In genomic region chr7:79391883-79392649, GRCm38 (mm10) we compare ENCODE assay signal across 7 mouse cellular contexts. TPM values are rescaled to one million over a fixed set of nuclear protein-coding genes. Genes with fewer than 3 reads are reported as not detected.
A peak's percentile ranks its signal among the peaks of the same experiment; 100 is the strongest.
DNase-seq lines count a peak whose midpoint lies in the region; ATAC-seq lines count a peak whose summit lies in the region.

Gene Fanci (plus strand): TSS chr7:79391929.

- H3K4me1 ChIP-seq in embryonic facial prominence, embryonic 12.5 days = peaks cover 15% of the 10 kb centered on the region
- H3K4me1 ChIP-seq in limb, embryonic 11.5 days (ENCODE audit: control insufficient read depth, insufficient read depth, low read length) = no peaks in the 10 kb centered on the region; the same call in 1 of the 2 replicates
- H3K4me1 ChIP-seq in midbrain, embryonic 14.5 days (ENCODE audit: control insufficient read depth, insufficient read depth, low read length) = peaks cover 4% of the 10 kb centered on the region; the same call in 1 of the 2 replicates

- H3K9me3 ChIP-seq in embryonic facial prominence, embryonic 12.5 days = no peaks in the 10 kb centered on the region
- H3K9me3 ChIP-seq in limb, embryonic 11.5 days (ENCODE audit: control insufficient read depth, low read length) = no peaks in the 10 kb centered on the region
- H3K9me3 ChIP-seq in midbrain, embryonic 14.5 days (ENCODE audit: control insufficient read depth, low read length) = no peaks in the 10 kb centered on the region

- no peaks in the 10 kb centered on the region for H3K36me3 ChIP-seq in embryonic facial prominence, embryonic 12.5 days
- H3K36me3 ChIP-seq in limb, embryonic 11.5 days (ENCODE audit: control insufficient read depth, insufficient read depth, low read length) = no peaks in the 10 kb centered on the region
- no peaks in the 10 kb centered on the region for H3K36me3 ChIP-seq in midbrain, embryonic 14.5 days (ENCODE audit: control insufficient read depth, insufficient read depth, low read length)

- WGBS in embryonic facial prominence, embryonic 12.5 days = under 1% methylated on average over 44 of the region's 44 CpGs
- under 1% methylated on average over 44 of the region's 44 CpGs for WGBS in limb, embryonic 11.5 days
- under 1% methylated on average over 44 of the region's 44 CpGs for WGBS in midbrain, embryonic 14.5 days

- peak; percentile 92 for ATAC-seq in embryonic facial prominence, embryonic 12.5 days (ENCODE audit: insufficient number of reproducible peaks, insufficient read depth, low FRiP score, low TSS enrichment)
- peak; percentile 89 for ATAC-seq in limb, embryonic 11.5 days (ENCODE audit: insufficient number of reproducible peaks, low FRiP score, low TSS enrichment, low read depth)
- peak; percentile 90 for ATAC-seq in midbrain, embryonic 14.5 days (ENCODE audit: low FRiP score, low TSS enrichment)

- peak within 1 kb of the TSS; percentile 92 for H3K27ac ChIP-seq in embryonic facial prominence, embryonic 12.5 days
- H3K27ac ChIP-seq in limb, embryonic 11.5 days (replicated peaks; ENCODE audit: low read depth, low read length) = peak within 1 kb of the TSS; percentile 60
- peak within 1 kb of the TSS; percentile 82 for H3K27ac ChIP-seq in midbrain, embryonic 14.5 days (replicated peaks; ENCODE audit: low read depth, low read length)

- peak within 1 kb of the TSS; percentile 71 for H3K9ac ChIP-seq in embryonic facial prominence, embryonic 12.5 days
- H3K9ac ChIP-seq in limb, embryonic 11.5 days (ENCODE audit: low read length) = peak within 1 kb of the TSS; percentile 77
- peak within 1 kb of the TSS; percentile 59 for H3K9ac ChIP-seq in midbrain, embryonic 14.5 days (replicated peaks; ENCODE audit: low read length)

- peak within 1 kb of the TSS; percentile 94 for H3K4me2 ChIP-seq in embryonic facial prominence, embryonic 12.5 days (replicated peaks)
- H3K4me2 ChIP-seq in limb, embryonic 11.5 days (ENCODE audit: low read depth, severe bottlenecking) = peak within 1 kb of the TSS; percentile 92
- peak within 1 kb of the TSS; percentile 88 for H3K4me2 ChIP-seq in midbrain, embryonic 14.5 days (ENCODE audit: low read length)

- peak within 1 kb of the TSS; percentile 68 for H3K4me3 ChIP-seq in embryonic facial prominence, embryonic 12.5 days
- H3K4me3 ChIP-seq in limb, embryonic 11.5 days (ENCODE audit: low read depth, low read length) = peak within 1 kb of the TSS; percentile 64
- H3K4me3 ChIP-seq in midbrain, embryonic 14.5 days (replicated peaks; ENCODE audit: low read depth, low read length) = peak within 1 kb of the TSS; percentile 53

- peak; percentile 95 for DNase-seq in adrenal gland, postnatal 25 days
- DNase-seq in heart, adult 11 months = peak; percentile 99
- peak; percentile 96 for DNase-seq in kidney, adult 18-20 months
- DNase-seq in limb, embryonic 11.5 days (ENCODE audit: low spot score) = peak; percentile 99
- peak; percentile 97 for DNase-seq in midbrain, embryonic 14.5 days
- peak; percentile 86 to 97 for DNase-seq in spleen, adult 18-20 months

- H3K27me3 ChIP-seq in embryonic facial prominence, embryonic 12.5 days = no peaks in the 10 kb centered on the region
- H3K27me3 ChIP-seq in limb, embryonic 11.5 days (ENCODE audit: control insufficient read depth, insufficient read depth, low read length) = no peaks in the 10 kb centered on the region
- H3K27me3 ChIP-seq in midbrain, embryonic 14.5 days (ENCODE audit: control insufficient read depth, insufficient read depth, low read length) = no peaks in the 10 kb centered on the region

RNA-seq across cellular contexts. Expression of gene Fanci, which starts in this region (rescaled TPM):
- total RNA-seq in adrenal gland, postnatal 25 days (2021) = 1.2 and 1.5 TPM in 2 replicates
- 12.7 and 14.0 TPM in 2 replicates for polyA plus RNA-seq in embryonic facial prominence, embryonic 12.5 days (2016; fragmentation: Nextera tagmentation; extraction: Ambion mirVana)
- polyA plus RNA-seq in limb, embryonic 11.5 days (2014; fragmentation: Nextera tagmentation; extraction: Ambion mirVana) = 17.7 and 22.1 TPM in 2 replicates
- polyA plus RNA-seq in midbrain, embryonic 14.5 days (2014; fragmentation: Nextera tagmentation; extraction: Ambion mirVana) = 1.6 and 3.1 TPM in 2 replicates

Comparison
In these comparisons a context has a peak if more than half of its experiments do, and no peak if none do; other contexts are left out.
1. Peak in every context shown above with its lines: DNase-seq, ATAC-seq, H3K4me3 ChIP-seq and H3K27ac ChIP-seq.